Mouse (Mus musculus) lung, adult 2 months (tissue): ENCODE results near the gene Gsdma3. TPM values are rescaled to one million over a fixed set of nuclear protein-coding genes. Genes with fewer than 3 reads are reported as not detected.
"Not testable (repeated sequence)": the region's sequence is repeated elsewhere in the genome, so short reads cannot be mapped to it uniquely, and the experiment has no call there.

Source experiments
- DNase-seq: peaks from one replicate; pipeline ENCODE4 v3.0.0; 2022
- H3K4me1 ChIP-seq: fragments of 200-500 bp; 2 replicates; pipeline ENCODE4 v1.6.1; 2011; ENCODE audit warnings: low read length; ENCODE audit not compliant: control insufficient read depth, insufficient read depth
- H3K4me3 ChIP-seq: fragments of 200-500 bp; replicated peaks from 2 replicates; pipeline ENCODE3; 2011; ENCODE audit warnings: low read depth, mild to moderate bottlenecking, control low read depth, low read length; ENCODE audit errors: extremely low read depth
- CTCF ChIP-seq: fragments of 200-500 bp; IDR thresholded peaks from 2 replicates; pipeline ENCODE4 v1.5.1; 2011; ENCODE audit warnings: mild to moderate bottlenecking, low read length, control low read depth; ENCODE audit not compliant: insufficient read depth
- POLR2A ChIP-seq: fragments of 200-500 bp; IDR thresholded peaks from 2 replicates; pipeline ENCODE4 v1.6.1; 2011; ENCODE audit warnings: low read depth, mild to moderate bottlenecking, control low read depth, low read length, borderline replicate concordance; ENCODE audit errors: extremely low read depth
- WGBS: fragments of 180-500 bp; shearing (Covaris S2); methylation state at CpG from one replicate; pipeline ENCODE4 v1.1.7; 2018; 5-methylcytosine and 5-hydroxymethylcytosine counted together
- polyA plus RNA-seq: library from polyadenylated mRNA; depleted of rRNA; stranded (reverse); fragments of >200 nt; gene quantifications from 2 replicates; pipeline ENCODE4 v1.2.3, GENCODE M21; 2012

Gene Gsdma3
- polyA plus RNA-seq, 1 experiment, result not detected

- Histone ChIP-seq H3K4me1 (no peaks in the 10 kb centered on the region), H3K4me3 (no peak within 1 kb of the TSS)
- DNase-seq, result no peak
- TF ChIP-seq POLR2A, result no peak
- TF ChIP-seq CTCF, result no peak
- WGBS, result 18% methylated on average over 4 of the region's 4 CpGs
Measured at GRCm38 (mm10) chr11:98664091-98664490, 37.9 kb downstream of the Gsdma3 start, which contains the start of gene Gsdma. Gsdma (plus strand) TSS chr11:98664351.

- no peak overlapping the region for H3K4me3 ChIP-seq
- DNase-seq, result no peak
- WGBS, result 34% methylated on average over 2 of the region's 2 CpGs
- TF ChIP-seq CTCF, result no peak
- no peak for TF ChIP-seq POLR2A
- no peaks in the 10 kb centered on the region for H3K4me1 ChIP-seq
Measured at GRCm38 (mm10) chr11:98668984-98669383, 42.8 kb downstream of the Gsdma3 start.

DNA sequence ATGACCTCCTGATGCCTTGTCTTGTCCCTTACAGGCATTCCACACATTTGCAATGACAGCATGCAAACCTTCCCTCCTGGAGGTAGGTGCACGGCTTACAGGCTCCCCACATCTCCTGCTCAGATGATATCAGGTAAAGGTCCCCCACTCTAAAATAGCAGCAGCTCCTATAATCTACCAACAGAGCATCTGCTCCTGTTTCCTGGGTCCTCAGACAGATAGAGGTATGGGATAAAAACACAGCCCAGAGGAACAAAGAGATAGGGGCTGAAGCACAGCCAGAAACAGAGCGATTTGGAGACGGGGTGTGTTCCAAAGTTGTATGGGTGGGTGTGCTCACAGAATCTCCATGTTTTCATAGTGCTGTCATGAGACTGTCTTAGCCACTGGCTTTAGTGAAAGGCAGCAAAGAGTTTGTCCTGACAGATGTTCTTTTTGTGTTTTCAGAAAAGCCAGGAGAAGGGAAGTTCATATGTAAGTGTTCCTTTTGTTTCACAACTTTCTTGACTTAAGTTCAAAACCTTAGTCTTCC is 45.2 kb downstream of the Gsdma3 start:
- no peak overlapping the region for H3K4me3 ChIP-seq
- H3K4me1 ChIP-seq, result no peaks in the 10 kb centered on the region
- WGBS, result 62% methylated on average over 3 of the region's 3 CpGs
- DNase-seq, result no peak
- no peak for TF ChIP-seq POLR2A
- no peak for TF ChIP-seq CTCF

DNA sequence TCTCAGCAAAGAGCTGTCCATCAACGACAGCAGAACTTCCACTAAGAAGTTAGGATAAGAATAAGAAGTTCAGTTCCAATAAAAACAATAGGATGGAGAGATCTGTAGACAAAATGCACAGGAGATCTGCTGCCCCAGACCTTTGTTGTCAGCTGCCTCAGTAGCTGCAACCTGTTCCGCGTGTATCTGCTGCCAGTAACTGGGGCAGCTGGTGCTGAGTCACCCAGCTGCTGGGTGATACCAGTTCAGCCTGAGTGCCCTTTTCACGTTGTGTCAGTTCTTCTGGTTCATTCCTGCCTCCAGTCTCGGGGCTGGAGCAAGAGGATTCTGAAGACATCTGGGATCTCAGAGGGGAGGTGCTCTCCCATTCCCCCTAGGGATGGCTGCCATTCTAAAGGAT is 45.7 kb downstream of the Gsdma3 start:
- H3K4me1 ChIP-seq, result no peaks in the 10 kb centered on the region
- DNase-seq, result no peak
- no peak for TF ChIP-seq POLR2A
- no peak overlapping the region for H3K4me3 ChIP-seq
- 36% methylated on average over 5 of the region's 5 CpGs for WGBS

GRCm38 (mm10) chr11:98672482-98672881 is 46.3 kb downstream of the Gsdma3 start:
- 51% methylated on average over 5 of the region's 5 CpGs for WGBS
- no peak for DNase-seq
- Histone ChIP-seq H3K4me1 (no peaks in the 10 kb centered on the region), H3K4me3 (no peak overlapping the region)
- no peak for TF ChIP-seq POLR2A
- no peak for TF ChIP-seq CTCF

GRCm38 (mm10) chr11:98673136-98673535 is 47.0 kb downstream of the Gsdma3 start:
- peak; percentile 29; the same call in 1 of the 2 replicates for TF ChIP-seq CTCF
- not testable (repeated sequence) for H3K4me3 ChIP-seq, H3K4me1 ChIP-seq
- WGBS, result 5% methylated on average over 7 of the region's 7 CpGs
- DNase-seq, result peak; percentile 36

- Histone ChIP-seq H3K4me3 (no peak overlapping the region), H3K4me1 (no peaks in the 10 kb centered on the region)
- no peak for TF ChIP-seq POLR2A
- no peak for TF ChIP-seq CTCF
- 48% methylated on average over 7 of the region's 7 CpGs for WGBS
- DNase-seq, result no peak
Measured at GRCm38 (mm10) chr11:98675829-98676363, 49.7 kb downstream of the Gsdma3 start.

GRCm38 (mm10) chr11:98680023-98680422 is 53.9 kb downstream of the Gsdma3 start:
- TF ChIP-seq CTCF, result no peak
- no peak for TF ChIP-seq POLR2A
- no peak for DNase-seq
- Histone ChIP-seq H3K4me1 (peaks cover 2% of the 10 kb centered on the region; the same call in 1 of the 2 replicates), H3K4me3 (no peak overlapping the region)
- 90% methylated on average over 1 of the region's 1 CpGs for WGBS

DNA sequence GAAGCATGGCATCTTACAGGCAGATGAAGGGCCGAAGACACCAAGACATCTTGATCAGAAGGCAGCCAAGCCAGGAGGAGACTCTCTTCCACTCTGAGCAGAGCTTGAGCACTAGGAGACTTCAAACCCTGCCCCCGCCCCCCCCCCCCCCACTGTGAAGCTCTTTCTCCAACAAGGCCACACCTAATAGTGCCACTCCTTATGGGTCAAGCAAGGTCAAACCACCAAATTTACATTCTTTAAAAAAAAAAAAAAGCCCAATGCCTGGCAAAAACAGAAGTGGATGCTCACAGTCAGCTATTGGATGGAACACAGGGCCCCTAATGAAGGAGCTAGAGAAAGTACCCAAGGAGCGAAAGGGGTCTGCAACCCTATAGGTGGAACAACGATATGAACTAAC is 54.4 kb downstream of the Gsdma3 start:
- H3K4me3 ChIP-seq, H3K4me1 ChIP-seq, DNase-seq: not testable (repeated sequence)
- 94% methylated on average over 4 of the region's 4 CpGs for WGBS

- Histone ChIP-seq H3K4me1 (peaks cover 2% of the 10 kb centered on the region; the same call in 1 of the 2 replicates), H3K4me3 (no peak overlapping the region)
- WGBS, result 73% methylated on average over 4 of the region's 4 CpGs
- DNase-seq, result no peak
- no peak for TF ChIP-seq CTCF
- no peak for TF ChIP-seq POLR2A
Measured at GRCm38 (mm10) chr11:98681186-98681585, 55.0 kb downstream of the Gsdma3 start.
